Mouse (Mus musculus): ENCODE measurements around the gene Hectd4. TPM values are rescaled to one million over a fixed set of nuclear protein-coding genes. Genes with fewer than 3 reads are reported as not detected.

Hectd4 gene
- polyA plus RNA-seq (2021; fragmentation: Nextera tagmentation): 28.4 and 30.4 TPM in 2 replicates
- long read RNA-seq, experiment 1, partial matches to known transcripts: 115 of 117 reads
- long read RNA-seq, experiment 1, other reads (novel, unspliced or antisense): 2 of 117 reads
- long read RNA-seq, experiment 2, partial matches to known transcripts: 249 of 258 reads
- long read RNA-seq, experiment 2, other reads (novel, unspliced or antisense): 9 of 258 reads

GRCm38 (mm10) chr5:121219980-121220731 is at the start of gene Hectd4:
Hectd4 (plus strand) TSS chr5:121220219.

DNA sequence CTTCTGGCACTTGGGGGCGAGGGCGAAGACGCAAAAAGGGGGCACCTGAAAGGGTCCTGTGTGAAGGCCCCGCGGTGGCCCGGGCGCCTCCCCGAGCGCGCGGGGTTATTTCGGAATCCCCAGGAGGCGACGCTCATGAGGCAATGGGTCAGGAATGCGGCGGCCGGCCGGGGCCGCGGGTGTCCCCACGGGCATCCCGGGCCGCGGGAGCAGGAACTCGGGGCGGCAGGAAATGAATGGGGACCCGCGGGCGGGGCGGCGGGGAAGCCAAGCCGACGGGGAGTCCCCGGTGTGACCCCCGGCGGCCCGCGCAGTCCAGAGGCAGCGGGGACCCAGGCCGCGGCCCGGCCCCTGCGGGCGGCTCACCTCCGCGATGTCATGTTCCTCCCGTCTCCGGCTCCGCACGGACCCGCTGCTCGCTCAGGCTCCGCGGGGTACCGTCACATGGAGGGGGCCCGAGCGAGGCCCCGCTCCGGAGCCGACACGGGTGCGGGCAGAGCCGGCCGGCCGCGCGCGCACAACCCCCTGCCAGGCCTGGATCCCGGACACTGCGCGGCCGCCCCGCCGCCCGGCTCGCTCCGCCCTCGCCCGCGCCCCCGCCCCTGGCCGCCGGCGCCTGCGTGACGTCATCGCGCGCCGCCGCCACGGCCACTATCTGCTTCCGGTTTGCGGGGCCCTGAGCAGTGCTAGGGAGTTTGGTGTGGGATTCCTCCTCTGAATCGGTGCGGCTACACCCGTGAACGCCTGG is 29.0 kb upstream of the Hectd4 start, which contains the start of gene Ptpn11:
Ptpn11 (minus strand) TSS at position 562 of the 748 bp plus-strand sequence.

DNA sequence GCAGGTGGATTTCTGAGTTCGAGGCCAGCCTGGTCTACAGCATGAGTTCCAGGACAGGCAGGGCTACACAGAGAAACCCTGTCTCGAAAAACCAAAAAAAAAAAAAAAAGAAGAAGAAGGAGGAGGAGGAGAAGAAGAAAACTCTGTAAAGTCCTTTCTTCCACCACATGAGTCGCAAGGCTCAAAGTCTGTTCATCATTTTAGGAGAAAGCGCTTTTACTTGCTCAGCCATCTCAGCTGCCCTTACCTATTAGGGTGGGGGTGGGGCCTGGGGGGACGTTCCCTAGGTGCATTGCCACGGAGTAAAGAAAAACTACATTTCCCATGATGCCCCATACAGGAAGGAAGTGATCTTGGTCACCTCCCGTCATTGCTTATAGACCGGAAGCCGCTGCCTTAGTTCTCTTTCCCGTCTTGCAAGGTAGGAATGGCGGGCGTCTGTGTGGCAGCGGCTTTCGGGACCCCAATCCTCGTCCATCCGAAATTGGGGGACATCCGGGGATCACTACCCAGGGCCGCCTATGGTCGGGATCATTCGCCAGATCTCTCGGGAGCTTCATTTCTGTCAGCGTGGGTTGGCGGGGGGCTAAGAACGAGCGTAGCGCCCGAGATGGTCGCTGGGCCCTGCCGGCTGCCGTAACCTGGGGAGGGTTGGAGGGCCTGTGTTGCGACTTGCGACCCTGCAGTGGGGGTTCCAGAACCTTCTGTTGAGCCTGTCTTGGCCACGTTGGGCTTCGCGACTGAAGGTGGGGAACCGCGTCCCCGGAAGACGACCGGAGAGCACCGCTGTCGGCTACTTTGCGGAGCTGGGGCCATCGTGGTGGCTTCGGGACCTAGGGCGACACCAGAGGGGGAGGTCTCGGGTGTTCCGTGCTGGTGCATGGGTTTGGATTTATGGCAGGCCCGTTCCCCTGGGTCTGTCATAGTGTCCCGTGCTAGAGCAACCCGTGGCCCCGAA is 15.6 kb upstream of the Hectd4 start, which contains the start of gene Rpl6:
Rpl6 (plus strand) TSS at position 350 of the 958 bp plus-strand sequence.

GRCm38 (mm10) chr5:121385461-121386119 is 165.6 kb downstream of the Hectd4 start, which contains the start of gene Trafd1:
Trafd1 (minus strand) TSS chr5:121385632.

DNA sequence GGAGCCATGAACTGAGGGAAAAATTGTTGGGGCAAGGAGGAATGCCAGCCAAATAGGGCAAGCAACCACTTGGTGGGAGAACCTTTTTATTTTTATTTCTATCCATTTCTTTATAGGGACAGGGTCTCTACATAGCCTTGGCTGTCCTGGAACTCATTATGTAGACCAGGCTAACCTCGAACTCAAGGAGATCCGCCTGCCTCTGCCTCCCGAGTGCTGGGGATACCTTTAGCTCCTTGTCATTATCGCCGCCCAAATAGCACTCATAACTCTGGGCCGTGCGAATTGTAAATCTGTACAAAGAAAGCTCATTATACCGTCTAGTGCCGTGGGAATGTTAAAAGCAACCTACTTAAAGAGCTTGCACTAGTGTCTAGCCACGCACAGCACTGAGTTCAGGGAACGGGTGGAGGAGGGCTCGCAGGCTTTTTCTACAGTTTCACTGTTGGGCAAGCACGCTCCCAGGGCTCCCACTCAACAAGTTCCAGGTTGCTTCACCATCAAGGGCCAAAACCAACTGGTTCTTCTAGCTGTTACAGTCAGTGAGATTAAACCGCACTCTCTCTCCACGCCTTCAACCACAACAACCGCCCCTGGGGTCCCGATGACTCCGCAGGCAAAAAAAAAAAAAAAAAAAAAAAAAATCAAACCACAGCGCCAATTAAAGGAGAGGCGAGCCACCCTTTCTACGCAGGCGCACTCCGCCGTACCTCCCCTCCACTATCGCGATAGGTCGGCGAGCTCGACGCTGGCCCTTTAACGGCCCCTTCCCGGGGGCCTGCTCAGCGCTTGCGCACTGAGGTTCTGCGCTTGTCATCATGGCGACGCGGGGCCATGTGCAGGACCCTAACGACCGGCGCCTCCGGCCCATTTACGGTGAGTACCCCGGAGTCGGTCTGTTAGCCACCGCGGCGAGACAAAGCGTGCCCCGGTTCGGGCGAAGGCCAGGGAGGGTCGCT is 177.4 kb downstream of the Hectd4 start, which contains the start of gene Naa25:
Naa25 (plus strand) TSS at position 750 of the 959 bp plus-strand sequence.

Other genes starting within 250 kb of the Hectd4 start
- 59.1 and 60.9 TPM in 2 replicates for gene Rph3a, start 210.1 kb upstream of the Hectd4 start, polyA plus RNA-seq (2021; fragmentation: Nextera tagmentation)
- 18.4 and 19.1 TPM in 2 replicates for gene Ptpn11, start 28.8 kb upstream of the Hectd4 start, polyA plus RNA-seq (2021; fragmentation: Nextera tagmentation)
- 935 and 955 TPM in 2 replicates for gene Rpl6, start 15.7 kb upstream of the Hectd4 start, polyA plus RNA-seq (2021; fragmentation: Nextera tagmentation)
- 41.6 and 42.5 TPM in 2 replicates for gene Trafd1, start 165.4 kb downstream of the Hectd4 start, polyA plus RNA-seq (2021; fragmentation: Nextera tagmentation)
- gene Naa25, start 177.7 kb downstream of the Hectd4 start, polyA plus RNA-seq (2021; fragmentation: Nextera tagmentation): 35.1 and 36.1 TPM in 2 replicates
- gene Tmem116, start 231.7 kb downstream of the Hectd4 start, polyA plus RNA-seq (2021; fragmentation: Nextera tagmentation): 8.3 and 9.3 TPM in 2 replicates
- gene Erp29, start 232.3 kb downstream of the Hectd4 start, polyA plus RNA-seq (2021; fragmentation: Nextera tagmentation): 157 and 184 TPM in 2 replicates

Data from layer of hippocampus, adult 6 months (tissue).